Comparison of ENCODE assay signal across 9 mouse cellular contexts in the genomic region with DNA sequence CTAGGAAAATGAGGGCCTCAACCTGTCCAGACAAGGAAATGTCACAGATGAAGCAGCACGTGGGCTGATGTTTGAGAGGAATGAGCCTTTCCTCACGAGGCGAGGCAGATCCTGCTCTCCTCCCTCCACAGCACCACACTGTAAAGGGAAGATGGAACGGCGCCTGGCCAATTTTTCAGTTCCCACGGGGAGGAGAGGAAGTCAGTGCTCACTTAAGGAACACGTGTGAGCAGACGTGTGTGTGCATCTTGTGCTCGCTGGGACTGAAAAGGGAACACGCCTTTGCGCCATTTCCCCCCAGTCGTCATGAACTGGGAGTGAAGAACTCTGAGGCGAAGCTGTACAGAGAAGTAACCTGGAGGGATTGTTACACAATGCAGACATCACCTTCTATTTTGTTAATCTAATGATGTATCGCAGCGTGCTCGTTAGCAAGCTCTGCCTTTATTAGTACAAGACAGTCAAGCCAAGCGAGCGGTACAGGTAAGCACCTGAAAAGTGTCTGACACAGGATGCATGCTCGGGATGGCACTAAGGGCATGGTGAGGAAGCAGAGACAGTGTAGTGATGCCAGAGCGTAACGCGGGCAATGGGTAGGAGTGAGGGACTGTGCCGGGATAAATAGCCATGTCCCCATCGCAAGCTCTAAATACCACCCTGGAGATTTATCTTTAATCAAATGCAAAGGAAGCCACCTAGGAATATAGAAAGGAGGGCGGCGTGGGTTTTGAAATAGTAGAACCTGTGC. TPM values are rescaled to one million over a fixed set of nuclear protein-coding genes. Genes with fewer than 3 reads are reported as not detected.
DNase-seq lines count a peak whose midpoint lies in the region; ATAC-seq and TF ChIP-seq lines count a peak whose summit lies in the region.
"Had no signal": no experiment of that assay in that cellular context is flagged by ENCODE, and none has a peak within 500 bp of the region (broad histone marks: within the 10 kb centered on the region; RNA-seq: fewer than 3 reads in every experiment).

No protein-coding gene starts in this region.

- peak overlapping the region; percentile 59; the same call in 1 of the 2 replicates for H3K27ac ChIP-seq in gastrocnemius, adult 2 months
- H3K27ac ChIP-seq in midbrain, embryonic 13.5 days: peak overlapping the region; percentile 69
- no peak overlapping the region for H3K27ac ChIP-seq in stomach, postnatal 0 days (replicated peaks)
- H3K27ac ChIP-seq: liver, embryonic 14.5 days had no signal

- no peak overlapping the region for H3K9ac ChIP-seq in midbrain, embryonic 13.5 days (replicated peaks)
- H3K9ac ChIP-seq in stomach, postnatal 0 days (ENCODE audit: low read length): no peak overlapping the region
- H3K9ac ChIP-seq: liver, embryonic 14.5 days had no signal

- TF ChIP-seq CTCF in gastrocnemius, adult 2 months (IDR thresholded peaks at IDR 0.05): no peak
- TF ChIP-seq CTCF in stomach, postnatal 0 days (IDR thresholded peaks at IDR 0.05; ENCODE audit: low read depth): no peak

- ATAC-seq in midbrain, embryonic 13.5 days: 0 out of 2 replicates have a peak, but pooled peaks have one; percentile 60
- ATAC-seq in stomach, postnatal 0 days (ENCODE audit: low FRiP score, low TSS enrichment): no peak

- no peak overlapping the region for H3K4me2 ChIP-seq in midbrain, embryonic 13.5 days (replicated peaks)
- H3K4me2 ChIP-seq in stomach, postnatal 0 days (replicated peaks; ENCODE audit: low read depth): no peak overlapping the region

- intact Hi-C loops in gastrocnemius, adult 2 months (cut with DNase I): no loop called here
- intact Hi-C loops in heart, postnatal 10 days (cut with DNase I): no loop called here

- H3K4me3 ChIP-seq in gastrocnemius, adult 2 months: no peak overlapping the region
- no peak overlapping the region for H3K4me3 ChIP-seq in midbrain, embryonic 13.5 days (replicated peaks)
- no peak overlapping the region for H3K4me3 ChIP-seq in stomach, postnatal 0 days (ENCODE audit: low read depth, low read length)

- TF ChIP-seq EP300 in stomach, postnatal 0 days (optimal IDR thresholded peaks at IDR 0.05): no peak

- H3K4me1 ChIP-seq in midbrain, embryonic 13.5 days (replicated peaks): peaks cover 14% of the 10 kb centered on the region; the same call in 1 of the 2 replicates
- no peaks in the 10 kb centered on the region for H3K4me1 ChIP-seq in stomach, postnatal 0 days (replicated peaks; ENCODE audit: control insufficient read depth, insufficient read depth)

- DNase-seq in layer of hippocampus, adult 11-12 months (ENCODE audit: low spot score): peak; percentile 29
- DNase-seq in layer of hippocampus, postnatal 10 days (ENCODE audit: low spot score in 2 of 2): no peak
- DNase-seq in gastrocnemius, adult 2 months: peak; percentile 61
- peak; percentile 21 to 40 for DNase-seq in heart, postnatal 10 days
- DNase-seq in stomach, postnatal 0 days (ENCODE audit: low spot score): no peak
- DNase-seq in ovary, postnatal 14 days (ENCODE audit: low spot score): no peak
- DNase-seq: thymus, postnatal 25 days had no signal

- H3K27me3 ChIP-seq in midbrain, embryonic 13.5 days: no peaks in the 10 kb centered on the region
- H3K27me3 ChIP-seq in stomach, postnatal 0 days (ENCODE audit: control insufficient read depth, insufficient read depth, low read length): no peaks in the 10 kb centered on the region

- H3K9me3 ChIP-seq in midbrain, embryonic 13.5 days: no peaks in the 10 kb centered on the region
- H3K9me3 ChIP-seq in stomach, postnatal 0 days (ENCODE audit: control insufficient read depth, low read length): no peaks in the 10 kb centered on the region

- 77% methylated on average over 26 of the region's 26 CpGs for WGBS in midbrain, embryonic 13.5 days
- WGBS in stomach, postnatal 0 days: 84% methylated on average over 26 of the region's 26 CpGs

- H3K36me3 ChIP-seq in midbrain, embryonic 13.5 days: no peaks in the 10 kb centered on the region
- H3K36me3 ChIP-seq in stomach, postnatal 0 days (ENCODE audit: control insufficient read depth, insufficient read depth, low read length): no peaks in the 10 kb centered on the region

RNA-seq across cellular contexts. Expression of gene Mkln1, which starts 41.9 kb away (rescaled TPM):
- total RNA-seq in layer of hippocampus, postnatal 10 days (2021): 100 to 1,000 TPM; 119 to 127 TPM
- total RNA-seq in gastrocnemius, adult 2 months (2021): 100 to 1,000 TPM; 151 to 170 TPM
- 100 to 1,000 TPM; 194 to 206 TPM for total RNA-seq in heart, postnatal 10 days (2021)
- polyA plus RNA-seq in midbrain, embryonic 13.5 days (2015; fragmentation: Nextera tagmentation; extraction: Ambion mirVana): 155 and 167 TPM in 2 replicates
- 108 and 116 TPM in 2 replicates for polyA plus RNA-seq in stomach, postnatal 0 days (2015; fragmentation: Nextera tagmentation; extraction: Ambion mirVana)

Comparison
In these comparisons a context has a peak if more than half of its experiments do, and no peak if none do; other contexts are left out.
1. DNase-seq: peak in layer of hippocampus, adult 11-12 months (single experiment), gastrocnemius, adult 2 months (single experiment) and heart, postnatal 10 days (2 of 2); none in layer of hippocampus, postnatal 10 days (0 of 2), stomach, postnatal 0 days (single experiment) and ovary, postnatal 14 days (single experiment).